Mouse (Mus musculus): ENCODE measurements around the gene H13.

- TF ChIP-seq POLR2A (IDR thresholded peaks at IDR 0.05; ENCODE audit: low read depth, low read length) (no peak), CTCF (conservative IDR thresholded peaks at IDR 0.05 in 1 of 2, IDR thresholded peaks at IDR 0.05 in 1 of 2; ENCODE audit: low read depth in 2 of 2, low read length in 2 of 2) (peak in 1 of 2 experiments; percentile 98; a peak in 2 of 4 replicates), EP300 (IDR thresholded peaks at IDR 0.05; ENCODE audit: low read length) (no peak), POLR2AphosphoS2 (IDR thresholded peaks at IDR 0.05; ENCODE audit: low read depth, low read length) (no peak), NELFE (IDR thresholded peaks at IDR 0.05; ENCODE audit: low read depth, low read length) (no peak; the same call in 1 of the 2 replicates), MAX (IDR thresholded peaks at IDR 0.05; ENCODE audit: low read length) (no peak)
These were observed 9.0 kb downstream of the H13 start for GRCm38 (mm10) chr2:152678302-152678701.
